Mouse (Mus musculus) 3134 (cell line): ENCODE data around the gene Ppp2r3d.
"Not testable (repeated sequence)": the region's sequence is repeated elsewhere in the genome, so short reads cannot be mapped to it uniquely, and the experiment has no call there.

ENCODE experiments used
- DNase-seq: peaks from one replicate; pipeline ENCODE4 v3.0.0-alpha.2; 2011; ENCODE audit warnings: low spot score; ENCODE audit not compliant: insufficient read length; ENCODE audit errors: extremely low read depth

The Ppp2r3d gene

DNA sequence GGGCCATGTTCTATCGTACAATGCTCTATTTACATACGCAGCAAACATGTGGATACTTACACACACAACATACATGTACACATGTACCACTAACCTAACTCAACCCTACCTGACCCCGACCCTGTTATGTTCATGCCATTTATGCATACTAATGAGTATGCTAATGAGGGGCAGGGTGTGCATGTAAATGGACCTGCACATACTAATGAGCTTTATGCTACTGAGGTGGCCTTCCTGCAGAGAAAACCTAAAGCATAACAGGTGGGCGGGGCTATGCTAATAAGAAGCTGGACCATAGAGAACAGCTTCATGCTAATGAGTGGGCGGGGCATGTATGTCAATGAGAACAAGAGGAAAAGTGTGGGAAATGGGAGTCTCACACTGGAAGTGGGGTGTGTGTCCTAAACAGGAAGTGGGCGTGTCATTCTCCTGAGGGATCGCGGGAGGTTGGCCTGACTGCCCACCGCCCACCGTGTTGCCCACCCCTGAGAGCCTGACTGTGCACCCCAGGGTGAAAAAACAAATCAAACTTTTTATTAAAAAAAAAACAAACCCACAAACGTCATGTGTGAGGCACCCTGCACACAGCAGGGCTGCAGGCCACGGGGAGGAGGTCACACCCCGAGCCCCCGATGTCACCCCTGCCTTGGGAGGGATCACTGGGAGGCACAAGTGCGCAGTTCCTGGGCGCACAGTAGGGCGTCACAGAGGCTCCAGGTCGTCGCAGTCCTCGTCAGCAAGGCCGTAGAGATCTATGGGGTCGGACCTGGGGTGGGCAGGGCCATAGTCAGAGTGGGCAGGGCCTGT lies at the start of gene Ppp2r3d:
Gene Ppp2r3d (minus strand): TSS at position 803 of the 807 bp plus-strand sequence.
- DNase-seq: peak; percentile 19

DNA sequence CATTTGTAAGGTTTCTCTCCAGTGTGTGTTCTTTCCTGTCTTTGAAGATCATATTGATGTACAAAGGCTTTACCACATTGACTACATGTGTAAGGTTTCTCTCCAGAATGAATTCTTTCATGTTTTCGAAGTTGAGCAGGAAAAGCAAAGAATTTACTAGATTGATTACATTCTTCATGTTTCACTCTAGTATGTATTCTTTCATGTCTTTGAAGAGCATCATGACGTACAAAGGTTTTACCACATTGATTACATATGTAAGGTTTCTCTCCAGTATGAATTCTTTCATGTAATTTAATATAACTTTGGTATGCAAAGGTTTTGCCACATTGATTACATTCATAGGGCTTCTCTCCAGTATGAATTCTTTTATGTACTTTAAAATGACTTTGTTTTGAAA lies 17.0 kb upstream of the Ppp2r3d start, which contains the start of gene Gm21836:
Gene Gm21836 (minus strand): TSS at position 101 of the 400 bp plus-strand sequence.
- DNase-seq: not testable (repeated sequence)

DNA sequence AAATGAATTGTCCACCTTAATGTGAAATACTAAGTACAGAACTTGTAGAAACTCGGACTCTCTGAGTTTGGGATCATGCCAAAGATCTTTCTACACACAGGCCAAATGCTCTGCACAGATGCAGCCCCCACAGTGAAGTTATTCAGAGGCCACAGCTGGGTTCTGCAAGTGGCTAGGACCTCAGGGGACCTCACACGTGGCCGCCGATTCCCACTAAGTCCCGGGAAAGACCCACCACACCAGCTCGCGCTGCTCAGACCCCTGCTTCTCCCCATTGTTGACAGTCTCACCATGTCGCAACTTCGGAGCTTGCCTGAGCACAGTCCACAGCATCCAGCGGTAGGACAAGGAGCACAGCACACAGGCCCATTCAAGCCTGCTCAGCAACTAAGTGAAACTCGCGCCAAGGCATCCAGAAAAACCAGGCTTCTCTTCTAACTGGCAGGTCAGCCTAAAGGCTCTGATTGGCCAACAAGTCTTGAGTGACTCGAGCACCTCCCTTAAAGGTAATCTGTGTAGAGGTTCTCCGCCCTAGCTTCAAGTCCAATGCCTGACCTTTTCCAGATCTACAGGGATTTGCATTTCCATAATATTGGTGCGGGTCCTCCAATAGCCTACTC lies 3.8 kb upstream of the Ppp2r3d start:
- DNase-seq: not testable (repeated sequence)

DNA sequence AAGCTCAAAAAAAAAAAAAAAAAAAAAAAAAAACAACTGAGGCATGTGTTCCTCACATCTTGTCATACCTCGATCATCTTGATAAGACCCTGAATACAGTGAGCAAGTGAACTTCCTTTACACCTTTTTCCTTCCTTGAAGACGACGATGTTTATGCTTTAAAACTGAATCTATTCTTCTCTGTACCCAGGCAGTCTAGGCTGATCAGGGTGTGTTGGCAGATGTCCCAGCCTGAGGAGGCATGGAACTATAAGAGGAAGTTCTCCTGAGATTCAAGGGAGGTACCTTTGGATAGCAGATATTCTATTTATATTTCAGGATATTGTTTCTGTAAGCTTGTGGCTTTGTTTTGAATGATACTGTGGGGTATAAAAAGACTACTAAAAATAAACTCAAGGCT lies 1.4 kb upstream of the Ppp2r3d start:
- no peak for DNase-seq

DNA sequence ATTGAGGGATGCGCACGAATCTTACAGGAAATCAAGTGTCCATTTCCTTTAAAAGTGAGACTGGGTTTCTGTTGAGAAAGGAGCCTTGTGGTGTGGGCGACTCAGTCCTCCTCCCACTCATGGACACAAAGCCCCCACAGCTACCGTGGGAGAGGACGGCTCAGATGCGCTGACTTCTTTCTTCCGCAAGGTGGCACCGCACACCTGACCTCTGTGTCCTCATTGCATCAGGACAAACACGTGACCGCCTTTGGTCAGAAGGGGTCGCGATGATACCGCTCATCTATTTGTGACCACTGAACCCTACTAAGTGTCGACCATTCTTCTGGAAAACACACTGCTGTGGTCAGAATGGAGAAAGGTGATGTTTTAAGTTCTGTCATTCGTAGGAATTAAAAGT lies 1.0 kb downstream of the Ppp2r3d start:
- peak; percentile 13 for DNase-seq

DNA sequence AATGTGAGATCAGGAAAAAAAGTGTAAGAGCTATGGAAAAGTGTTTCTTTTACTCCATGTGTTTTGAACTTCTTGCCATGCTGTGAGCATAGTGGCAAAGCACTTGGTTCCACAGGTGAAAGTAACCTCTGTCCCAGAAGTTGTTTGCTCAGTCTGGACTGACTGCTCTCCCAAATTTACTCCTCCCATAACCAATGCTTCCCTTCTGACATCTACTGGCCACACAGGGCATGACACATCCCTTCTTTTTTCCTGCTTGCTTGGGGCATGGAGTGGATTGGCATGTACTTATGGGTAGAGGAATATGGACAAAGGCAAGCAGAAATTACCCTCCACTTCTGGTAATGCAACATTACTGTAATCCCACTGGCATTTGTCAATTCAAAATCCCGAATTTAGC lies 20.1 kb downstream of the Ppp2r3d start:
- peak; percentile 11 for DNase-seq

DNA sequence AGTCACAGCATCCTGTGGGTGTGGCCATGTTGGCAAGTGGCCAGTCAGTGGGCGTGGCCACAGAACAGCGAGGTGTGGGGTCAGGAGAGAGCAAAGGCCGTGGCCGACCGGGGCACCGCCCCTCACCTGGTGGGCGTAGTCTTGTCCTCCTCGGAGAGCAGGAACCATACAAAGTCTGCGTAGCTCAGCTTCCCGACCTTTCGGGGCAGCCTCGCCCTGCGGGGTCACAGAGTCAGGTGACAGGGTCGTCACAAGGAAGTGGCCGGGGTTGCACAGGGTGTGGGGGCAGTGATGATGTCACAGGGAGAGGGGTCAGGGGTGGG lies 34.2 kb downstream of the Ppp2r3d start:
- DNase-seq: peak; percentile 43

DNA sequence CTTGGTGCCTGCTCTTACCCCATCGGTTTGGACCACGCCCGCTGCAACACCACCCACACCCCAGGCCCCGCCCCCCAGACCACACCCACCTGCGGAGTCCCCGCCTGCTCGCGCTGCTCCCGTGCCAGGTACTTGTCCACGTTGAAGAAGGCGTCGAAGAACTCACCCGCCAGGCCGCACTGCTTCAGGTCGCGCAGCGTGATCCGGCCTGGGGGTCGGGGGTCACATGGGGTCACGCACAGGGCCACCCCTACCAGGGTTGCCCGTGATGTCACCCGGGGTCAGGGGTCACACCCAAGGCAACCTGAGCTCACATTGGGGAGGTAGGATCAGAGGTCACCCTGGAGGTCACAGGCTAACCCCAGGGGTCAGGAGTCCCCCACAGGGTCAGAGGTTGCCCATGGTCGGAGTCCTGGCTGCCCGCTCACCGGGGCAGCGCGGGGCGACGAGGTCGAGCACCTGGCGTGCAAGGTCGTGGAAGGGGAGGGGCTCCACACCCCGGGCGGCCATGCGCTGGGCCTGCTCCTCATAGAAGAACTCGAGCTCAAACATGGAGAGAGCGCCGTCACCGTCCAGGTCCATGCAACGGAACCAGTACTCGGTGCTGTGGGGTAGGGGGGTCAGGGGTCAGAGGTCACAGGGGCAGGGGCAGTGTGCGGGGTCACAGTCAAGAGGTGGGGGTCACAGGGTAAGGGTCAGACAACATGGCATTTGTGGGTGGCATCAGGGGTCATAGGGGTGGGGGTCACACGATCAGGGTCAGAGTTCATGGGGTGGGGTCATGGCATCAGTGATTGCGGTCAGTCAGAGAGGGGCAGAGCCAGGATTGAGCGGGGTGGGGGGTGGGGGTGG lies 34.8 kb downstream of the Ppp2r3d start:
- peak; percentile 39 for DNase-seq

DNA sequence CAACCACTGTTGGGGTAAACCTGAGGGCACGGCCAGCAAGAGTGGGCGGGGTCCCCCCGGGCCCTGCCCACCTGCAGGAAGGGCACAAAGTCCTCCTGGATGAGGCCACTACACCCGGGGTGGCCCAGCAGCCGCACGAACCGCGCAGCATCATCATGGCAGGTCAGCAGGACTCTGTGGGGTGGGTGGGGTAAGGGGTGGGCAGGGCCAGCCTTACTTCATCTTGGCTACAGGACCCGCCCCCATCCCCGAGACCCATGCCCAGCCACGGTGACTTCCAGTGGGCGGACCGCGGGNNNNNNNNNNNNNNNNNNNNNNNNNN lies 36.0 kb downstream of the Ppp2r3d start:
- no peak for DNase-seq

DNA sequence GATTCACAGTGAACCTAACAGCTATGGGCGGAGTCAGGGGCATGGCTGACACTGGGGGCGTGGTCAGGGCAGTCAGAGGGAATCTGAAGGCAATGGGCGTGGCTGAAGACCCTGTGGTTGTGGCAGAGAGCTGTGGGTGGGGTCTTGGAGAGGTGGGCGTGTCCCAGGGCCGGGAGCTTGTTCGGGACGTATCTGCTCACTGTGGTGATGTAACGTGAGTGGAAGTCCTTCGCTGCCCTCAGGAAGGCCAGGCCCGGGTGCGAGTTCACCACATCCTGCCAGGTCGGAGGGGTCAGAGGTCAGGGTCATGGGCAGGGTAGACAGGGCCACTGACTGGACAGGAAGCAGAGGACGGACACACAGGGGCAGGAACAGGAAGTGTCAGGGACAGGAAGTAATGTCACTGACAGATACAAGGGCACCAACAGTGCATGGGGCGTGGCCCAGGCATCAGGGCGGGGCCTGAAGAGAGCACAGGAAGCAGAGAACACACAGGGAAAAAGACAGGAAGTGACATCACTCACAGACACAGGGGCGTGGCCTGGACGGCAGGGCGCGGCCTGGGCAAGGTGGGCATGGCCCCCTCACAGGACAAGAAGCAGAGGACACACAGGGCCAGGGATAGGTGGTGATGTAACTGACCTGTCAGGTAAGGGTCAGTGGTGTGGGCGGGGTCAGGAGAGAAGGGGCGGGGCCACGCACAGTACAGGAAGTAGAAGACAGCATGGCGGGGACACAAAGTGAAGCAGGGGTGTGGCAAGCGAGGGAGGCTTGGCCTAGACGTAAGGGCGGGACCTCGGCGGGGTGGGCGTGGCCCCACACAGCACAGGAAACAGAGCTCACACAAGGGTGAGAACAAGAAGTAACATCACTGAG lies 36.6 kb downstream of the Ppp2r3d start:
- DNase-seq: peak; percentile 39

DNA sequence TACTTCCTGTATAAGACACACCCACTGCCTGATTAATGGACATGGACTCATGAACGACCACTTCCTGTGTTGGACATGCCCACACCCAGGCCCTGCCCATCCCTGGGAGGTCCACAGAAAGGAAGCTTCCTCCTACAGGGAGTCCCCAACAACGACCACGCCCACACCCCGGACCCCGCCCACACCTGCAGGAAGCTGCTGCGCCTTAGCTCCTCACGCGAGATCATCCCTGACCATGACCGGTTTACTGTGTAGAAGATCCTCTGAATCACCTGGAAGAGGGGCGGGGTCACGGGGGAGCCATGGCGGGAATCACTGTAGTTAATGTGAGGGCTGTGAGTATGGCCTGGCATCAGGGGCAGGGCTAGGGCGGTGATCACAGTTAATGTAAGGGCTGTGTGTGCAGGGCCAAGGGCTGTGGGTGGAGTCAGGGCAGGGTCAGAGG lies 37.3 kb downstream of the Ppp2r3d start:
- peak; percentile 52 for DNase-seq

DNA sequence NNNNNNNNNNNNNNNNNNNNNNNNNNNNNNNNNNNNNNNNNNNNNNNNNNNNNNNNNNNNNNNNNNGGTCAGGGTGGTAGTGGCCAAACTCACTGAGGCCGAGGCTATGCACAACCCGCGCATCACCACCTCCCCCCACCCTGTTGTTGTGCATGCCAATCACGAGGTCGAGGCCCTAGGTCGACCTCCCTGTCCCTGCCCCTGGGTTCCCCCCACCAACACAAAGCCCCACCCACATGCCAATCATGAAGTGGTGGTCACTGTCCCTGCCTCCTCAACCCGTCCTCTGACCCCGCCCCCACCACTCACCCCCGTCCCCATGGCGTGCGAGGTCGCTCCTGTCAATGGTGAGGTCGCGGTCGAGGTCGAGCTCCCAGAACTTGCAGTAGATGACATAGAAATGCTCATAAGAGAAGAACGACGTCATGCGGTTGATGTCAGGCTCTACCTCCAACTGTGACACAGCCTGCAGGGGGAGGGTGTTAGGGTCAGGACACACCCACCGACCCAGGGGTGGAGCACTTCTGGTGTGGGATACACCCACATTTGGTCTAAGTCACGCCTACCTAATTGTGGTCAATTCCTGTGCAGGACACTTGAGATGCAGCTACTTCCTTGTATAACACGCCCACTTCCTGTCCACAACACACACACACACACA lies 37.9 kb downstream of the Ppp2r3d start:
- DNase-seq: no peak

DNA sequence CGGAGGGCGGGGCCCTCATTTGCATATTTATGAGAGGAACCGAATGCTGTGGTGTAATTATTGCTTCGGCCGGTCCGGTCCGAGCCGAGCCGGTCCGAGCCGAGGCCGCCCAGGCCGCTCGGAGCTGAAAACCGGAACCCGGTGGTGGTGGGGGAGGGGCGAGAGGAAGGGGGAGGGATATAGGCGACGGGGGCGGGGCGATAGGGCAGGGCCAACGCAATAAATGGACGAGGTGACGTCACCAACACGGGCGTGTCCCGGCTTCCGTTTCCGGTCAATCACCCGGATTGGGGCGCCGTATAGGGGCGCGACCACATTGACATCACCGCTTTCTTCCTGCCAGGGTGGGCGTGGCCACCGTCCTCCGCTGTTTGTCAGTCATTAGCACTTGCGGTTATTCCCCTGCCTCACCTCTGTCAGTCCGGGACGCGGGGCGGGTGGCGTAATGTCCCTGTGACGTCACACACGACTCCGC lies 51.2 kb downstream of the Ppp2r3d start:
- DNase-seq: no peak

DNA sequence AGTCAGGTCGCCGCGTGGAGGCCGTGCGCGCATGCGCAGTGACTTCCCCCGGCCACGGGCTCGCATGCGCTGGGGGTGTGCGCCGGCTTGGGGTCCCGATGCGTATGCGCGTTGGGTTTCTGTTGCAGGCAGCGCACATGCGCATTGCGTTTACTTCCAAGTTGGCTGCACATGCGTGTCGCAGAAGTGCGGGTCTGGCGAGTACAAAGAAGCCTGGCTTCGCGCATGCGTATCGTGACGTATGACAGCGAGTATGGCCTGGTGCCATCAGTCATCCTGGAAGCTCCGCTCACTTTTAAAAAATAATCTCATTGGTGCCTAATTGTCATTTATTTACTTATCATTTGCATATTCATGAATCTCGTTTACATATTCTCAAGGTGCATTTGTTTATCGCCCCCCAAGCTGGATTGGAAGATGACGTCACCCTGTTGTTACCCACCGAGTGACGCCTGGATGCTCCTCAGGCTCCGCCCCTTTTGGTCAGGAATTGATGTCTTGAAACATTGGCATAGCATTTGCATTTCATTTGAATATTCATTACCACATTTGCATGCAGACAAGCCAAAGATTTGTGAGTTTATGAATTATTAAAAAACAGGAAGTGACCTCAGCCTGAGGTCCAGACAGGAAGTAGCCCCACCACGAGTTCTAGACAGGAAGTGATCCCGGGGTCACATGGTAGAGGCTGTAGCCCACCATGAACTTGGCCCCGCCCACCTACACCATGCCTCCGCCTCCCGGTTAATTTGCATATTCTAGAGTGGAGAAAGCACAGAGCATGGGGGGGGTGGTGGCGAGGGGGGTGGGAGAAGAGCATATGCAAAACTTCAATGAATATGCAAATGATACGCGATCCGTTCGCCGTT lies 51.9 kb downstream of the Ppp2r3d start:
- DNase-seq: peak; percentile 98

DNA sequence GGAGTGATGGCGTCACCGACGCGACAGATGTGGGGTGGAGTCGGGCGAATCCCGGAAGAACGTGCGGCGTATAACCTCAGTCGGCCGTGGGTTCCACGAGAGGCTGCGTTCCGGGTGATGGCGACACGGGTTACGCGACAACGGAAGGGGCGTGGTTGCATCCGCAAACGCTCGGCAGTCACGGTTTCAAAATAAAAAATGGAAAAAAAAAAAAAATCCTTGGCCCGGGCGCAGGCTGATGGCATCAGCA lies 52.5 kb downstream of the Ppp2r3d start:
- no peak for DNase-seq

DNA sequence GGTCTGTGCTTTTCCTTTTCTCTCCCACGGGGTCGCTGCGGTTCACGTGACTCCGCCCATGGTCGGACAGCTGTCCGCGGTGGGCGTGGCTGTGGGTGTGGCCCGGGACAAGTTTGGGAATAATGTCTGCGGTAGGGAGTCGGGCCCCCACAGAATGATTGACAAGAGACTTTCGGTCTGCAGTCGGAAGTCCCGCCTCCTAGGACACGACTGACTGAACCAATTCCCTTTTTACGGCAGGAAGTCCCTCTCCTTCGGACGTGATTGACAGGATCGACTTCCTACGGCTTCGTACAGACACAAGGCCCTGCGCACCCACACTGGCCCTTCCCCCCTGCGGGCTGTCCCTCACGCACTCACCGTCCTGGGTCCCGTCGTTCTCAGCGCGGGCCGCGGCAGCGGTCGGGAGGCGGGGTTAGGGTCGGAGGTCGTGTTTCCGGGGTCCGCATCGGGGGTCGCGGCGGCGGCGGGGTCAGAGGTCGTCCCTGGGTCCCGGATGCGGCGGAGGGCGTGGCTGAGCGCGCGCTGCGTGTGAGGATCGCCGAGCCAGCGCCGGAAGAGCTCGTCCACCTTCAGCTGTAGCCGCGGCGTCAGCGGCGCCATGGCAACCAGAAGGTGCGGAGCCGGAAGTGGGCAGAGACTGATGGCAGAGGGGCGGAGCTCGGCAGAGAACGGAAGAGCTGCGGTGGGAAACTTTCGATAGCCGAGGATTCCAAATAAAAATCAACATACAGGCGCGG lies 53.0 kb downstream of the Ppp2r3d start:
- peak; percentile 97 for DNase-seq

DNA sequence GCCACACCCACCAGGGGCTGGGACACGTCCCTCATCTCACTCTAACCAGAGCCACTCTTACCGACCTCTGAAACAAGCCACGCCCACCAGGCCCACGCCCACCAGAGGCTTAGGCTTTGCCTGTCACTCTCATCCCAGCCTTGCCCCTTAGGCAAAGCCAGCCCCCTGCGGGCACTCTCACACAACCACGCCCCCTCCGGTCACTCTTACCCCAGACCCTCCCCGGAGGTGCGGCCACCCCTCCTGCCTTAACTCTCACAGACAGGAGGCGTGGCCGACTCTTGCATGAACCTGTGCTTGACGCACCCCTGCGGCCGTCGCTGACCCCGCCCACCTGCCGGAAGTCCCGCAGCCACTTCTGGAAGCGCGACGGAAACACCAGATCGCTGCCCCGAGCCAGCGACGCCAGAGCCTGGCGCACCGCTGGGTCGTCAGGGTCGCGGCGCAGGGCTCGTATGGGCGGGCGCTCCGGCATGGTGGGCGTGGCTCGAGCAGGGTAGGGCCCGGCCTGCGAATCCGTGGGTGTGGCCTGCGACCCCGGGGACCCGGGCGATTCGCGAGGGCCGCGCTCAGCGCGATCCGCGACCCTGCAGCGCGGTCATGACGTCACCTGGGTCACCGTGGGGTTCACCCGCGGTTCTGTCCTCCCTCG lies 53.7 kb downstream of the Ppp2r3d start:
- peak; percentile 99 for DNase-seq

DNA sequence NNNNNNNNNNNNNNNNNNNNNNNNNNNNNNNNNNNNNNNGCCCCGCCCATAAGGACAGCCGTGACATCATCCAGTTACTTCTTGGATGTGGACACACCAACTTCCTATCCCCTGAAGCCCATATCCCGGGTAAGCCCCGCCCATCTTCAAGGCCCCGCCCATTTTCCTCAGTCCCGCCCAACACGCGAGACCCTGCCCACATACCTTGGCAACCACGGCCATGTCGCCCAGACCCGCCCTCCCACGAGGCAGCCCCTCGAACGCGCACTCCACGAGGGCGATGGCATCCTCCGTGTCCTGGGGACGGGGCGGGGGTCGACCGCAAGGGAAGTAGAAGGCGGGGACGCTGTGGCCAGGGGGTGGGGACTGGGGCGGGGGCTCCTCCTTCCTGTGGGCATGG lies 54.3 kb downstream of the Ppp2r3d start:
- no peak for DNase-seq
